Mouse (Mus musculus): ENCODE measurements at regions not wholly inside any gene's neighbourhood (a gene's known extent, or its start where the extent isn't known, plus 50 kb on each side); places are given as distances from the start of the nearest gene placed in this dataset.

DNA sequence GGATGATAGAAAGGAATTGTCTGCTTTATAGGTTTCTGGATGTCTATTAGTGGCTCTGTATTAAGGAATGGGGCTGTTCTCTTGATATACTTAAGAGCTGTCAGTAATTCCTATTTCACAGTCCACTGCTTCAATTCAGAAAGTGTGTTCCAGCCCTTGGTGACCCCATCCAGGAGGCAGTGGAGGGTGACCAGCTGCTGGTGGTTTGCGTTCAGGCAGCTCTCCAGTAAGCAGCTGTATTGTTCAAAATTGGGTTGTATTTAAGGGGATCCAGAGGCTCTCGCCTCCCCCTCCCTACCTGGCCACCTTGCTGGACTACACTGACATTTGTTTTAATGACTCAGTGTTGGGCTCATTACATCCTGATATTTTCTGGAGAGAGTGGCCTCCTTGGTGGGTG, 598.4 kb upstream of the Kirrel3 start:
- TF ChIP-seq CTCF (IDR thresholded peaks at IDR 0.05; ENCODE audit: borderline replicate concordance, extremely low read depth, insufficient read depth, insufficient read length) (no peak), POLR2A (IDR thresholded peaks at IDR 0.05; ENCODE audit: borderline replicate concordance, extremely low read depth, insufficient read depth, insufficient read length, poor library complexity, severe bottlenecking) (no peak)

All from brain, embryonic 14.5 days (tissue).